Mouse (Mus musculus) lung, postnatal 14 days (tissue): ENCODE measurements around the gene Gm3625.
A peak's percentile ranks its signal among the peaks of the same experiment; 100 is the strongest.

ENCODE experiments used
- DNase-seq: peaks from one replicate; pipeline ENCODE4 v3.0.0; 2021

The Gm3625 gene

DNA sequence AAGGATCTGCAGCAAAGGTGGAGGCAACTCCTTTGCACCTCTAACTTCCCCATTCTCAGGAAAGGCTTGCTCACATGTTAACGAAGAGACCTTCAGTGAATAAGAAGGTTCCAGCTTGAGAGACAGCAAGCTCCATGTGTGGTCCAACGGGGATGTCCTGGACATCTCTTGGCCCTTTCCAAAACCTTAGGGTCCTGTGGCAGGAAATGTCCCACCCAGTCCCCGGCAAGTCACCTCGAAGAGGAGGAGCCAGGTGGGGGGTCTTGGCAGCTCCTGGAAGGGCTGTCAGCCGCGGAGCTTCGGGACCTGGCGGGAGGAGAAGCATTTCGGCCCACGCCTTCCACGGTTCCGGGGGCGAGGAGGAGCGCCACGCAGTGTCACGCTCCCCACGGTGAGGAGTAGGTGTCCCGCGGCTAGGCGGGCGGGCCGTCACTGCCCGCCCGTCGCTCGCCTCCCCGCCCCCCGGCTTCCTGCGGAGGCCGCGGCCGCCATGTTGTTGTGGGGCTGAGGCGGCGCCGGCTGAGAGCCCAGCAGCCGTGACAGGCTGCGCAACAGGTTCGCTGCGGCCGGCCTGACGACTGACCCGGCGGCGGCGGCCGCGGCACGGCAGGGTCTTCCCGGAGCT, at the start of gene Gm3625, which contains the start of gene Itsn2:
Gene Gm3625 (minus strand): TSS at position 387 of the 625 bp plus-strand sequence.
Gene Itsn2 (plus strand): TSS at position 98 of the 625 bp plus-strand sequence.
- peak; percentile 80 for DNase-seq

DNA sequence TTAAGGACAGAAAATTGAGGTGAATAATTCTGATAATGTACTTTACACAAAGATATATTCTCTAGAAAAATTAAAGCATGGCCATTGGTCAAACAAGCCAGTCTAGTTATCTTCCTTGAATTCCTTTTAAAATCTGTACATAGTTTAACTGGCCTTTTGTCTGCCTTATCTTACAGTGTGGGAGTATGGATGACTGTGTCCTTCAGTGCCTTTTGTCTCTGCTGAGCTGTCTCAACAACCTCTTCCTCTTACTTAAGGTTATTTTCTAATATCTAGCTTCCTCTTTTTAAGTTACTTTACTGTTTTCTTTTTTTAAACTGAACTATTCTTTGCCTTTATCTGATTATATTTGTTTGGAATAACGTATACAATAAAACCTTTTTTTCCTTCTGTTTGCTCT, 48.0 kb upstream of the Gm3625 start:
- DNase-seq = no peak

DNA sequence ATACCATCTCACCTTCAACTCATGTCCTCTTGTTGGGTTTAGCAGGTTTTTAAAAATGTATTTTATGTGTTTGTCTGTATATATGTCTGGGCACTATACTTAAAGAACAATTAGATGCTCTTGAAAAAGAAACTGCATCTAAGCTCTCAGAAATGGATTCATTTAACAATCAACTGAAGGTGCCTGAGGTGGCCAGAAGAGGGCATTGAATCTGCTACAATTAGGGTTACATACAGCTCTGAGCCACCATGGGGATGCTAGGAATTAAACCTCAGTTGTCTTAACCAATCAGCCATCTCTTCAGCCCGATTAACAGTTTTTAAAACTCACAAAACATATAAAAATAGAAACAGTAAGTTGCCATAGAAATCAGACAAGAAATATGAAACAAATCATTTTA, 45.7 kb upstream of the Gm3625 start:
- DNase-seq = no peak

DNA sequence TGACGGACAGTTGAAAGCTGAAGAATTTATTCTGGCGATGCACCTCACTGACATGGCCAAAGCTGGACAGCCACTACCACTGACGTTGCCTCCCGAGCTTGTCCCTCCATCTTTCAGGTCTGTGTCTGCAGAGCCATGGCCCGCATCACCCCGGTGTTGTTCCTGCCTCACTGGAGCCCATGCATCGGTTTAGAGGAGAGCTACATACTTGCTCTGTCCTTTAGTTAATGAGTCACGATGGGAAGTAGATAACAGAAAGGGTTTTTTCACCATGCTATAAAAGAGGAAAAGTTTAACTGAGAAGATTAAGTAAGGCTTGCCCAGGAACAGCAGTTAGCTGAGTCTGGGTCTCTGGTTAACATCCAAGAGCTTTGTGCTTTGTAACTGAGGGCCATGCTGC, 40.2 kb upstream of the Gm3625 start:
- no peak for DNase-seq

DNA sequence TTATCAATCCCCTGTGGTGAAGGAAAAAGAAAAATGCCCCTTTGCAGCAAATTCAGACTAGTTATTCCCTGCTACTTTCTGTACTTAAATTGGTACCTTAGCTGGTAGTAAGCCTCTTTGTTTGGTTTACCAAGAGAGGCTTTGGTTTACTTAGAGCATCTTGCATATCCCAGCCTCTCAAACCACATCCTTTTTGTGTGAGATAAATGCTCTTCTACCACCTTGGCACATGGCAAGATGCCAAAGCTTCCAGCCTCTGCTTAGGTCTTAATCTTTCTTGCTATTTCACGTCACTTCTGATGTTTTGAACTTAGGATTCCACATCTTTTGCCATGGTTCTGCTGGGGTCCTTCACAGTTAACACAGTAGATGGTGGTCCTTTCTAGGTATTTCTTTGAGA, 31.5 kb upstream of the Gm3625 start:
- DNase-seq = no peak

DNA sequence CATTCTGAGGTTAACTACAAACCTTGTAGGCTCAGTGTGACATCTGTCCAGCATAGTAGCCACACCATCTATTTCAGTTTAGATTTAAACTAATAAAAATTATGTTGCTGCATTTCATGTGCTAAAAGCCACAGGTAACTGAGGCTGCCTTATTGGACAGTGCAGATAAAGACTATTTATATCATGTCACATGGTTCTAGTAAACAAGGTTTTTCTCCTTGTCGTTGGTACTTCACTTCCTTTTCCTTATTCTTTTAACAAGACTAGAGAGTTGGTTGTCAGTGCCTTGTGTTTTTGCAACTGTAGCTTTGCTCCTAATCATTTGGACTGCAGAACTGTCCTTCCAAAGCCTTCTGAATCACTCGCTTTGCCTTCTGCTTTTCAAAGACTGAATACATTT, 22.0 kb upstream of the Gm3625 start:
- no peak for DNase-seq

DNA sequence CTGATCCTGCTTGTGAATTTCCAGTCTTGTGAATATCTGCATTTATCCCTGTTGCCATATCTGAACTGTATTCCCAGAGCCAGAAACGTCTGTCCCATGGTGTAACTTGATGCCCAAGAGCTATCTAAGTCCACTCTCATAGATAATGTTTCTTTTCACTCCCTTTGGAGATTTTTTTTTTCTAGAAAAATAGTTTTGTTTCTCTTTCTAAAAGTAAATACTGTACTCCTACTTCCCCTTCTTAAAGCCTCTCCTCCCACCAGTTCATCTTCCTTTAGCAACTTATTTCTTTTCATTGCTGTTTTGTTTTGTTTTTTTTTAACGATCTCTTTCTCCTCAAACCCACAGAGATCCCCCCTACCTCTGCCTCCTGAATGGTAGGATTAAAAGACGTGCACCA, 13.9 kb upstream of the Gm3625 start:
- DNase-seq = no peak

DNA sequence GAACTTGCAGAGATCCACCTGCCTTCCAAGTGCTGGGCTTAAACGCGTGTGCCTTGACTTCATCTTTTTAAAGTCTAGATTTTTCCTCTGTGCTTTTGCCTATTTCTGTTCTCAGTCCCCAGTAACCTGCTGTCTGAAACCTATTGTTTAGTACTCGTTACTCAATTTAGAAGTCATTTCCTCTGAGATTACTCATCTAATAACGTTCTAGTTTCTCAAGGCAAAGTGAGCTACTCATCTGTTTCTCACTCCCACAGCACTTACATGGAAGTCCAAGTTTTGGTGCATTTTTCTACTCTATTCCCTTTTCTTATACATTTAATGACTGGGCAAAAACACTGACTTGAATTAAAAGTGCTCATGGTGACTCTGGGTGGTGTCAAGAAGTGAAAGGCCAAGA, 7.0 kb upstream of the Gm3625 start:
- no peak for DNase-seq

DNA sequence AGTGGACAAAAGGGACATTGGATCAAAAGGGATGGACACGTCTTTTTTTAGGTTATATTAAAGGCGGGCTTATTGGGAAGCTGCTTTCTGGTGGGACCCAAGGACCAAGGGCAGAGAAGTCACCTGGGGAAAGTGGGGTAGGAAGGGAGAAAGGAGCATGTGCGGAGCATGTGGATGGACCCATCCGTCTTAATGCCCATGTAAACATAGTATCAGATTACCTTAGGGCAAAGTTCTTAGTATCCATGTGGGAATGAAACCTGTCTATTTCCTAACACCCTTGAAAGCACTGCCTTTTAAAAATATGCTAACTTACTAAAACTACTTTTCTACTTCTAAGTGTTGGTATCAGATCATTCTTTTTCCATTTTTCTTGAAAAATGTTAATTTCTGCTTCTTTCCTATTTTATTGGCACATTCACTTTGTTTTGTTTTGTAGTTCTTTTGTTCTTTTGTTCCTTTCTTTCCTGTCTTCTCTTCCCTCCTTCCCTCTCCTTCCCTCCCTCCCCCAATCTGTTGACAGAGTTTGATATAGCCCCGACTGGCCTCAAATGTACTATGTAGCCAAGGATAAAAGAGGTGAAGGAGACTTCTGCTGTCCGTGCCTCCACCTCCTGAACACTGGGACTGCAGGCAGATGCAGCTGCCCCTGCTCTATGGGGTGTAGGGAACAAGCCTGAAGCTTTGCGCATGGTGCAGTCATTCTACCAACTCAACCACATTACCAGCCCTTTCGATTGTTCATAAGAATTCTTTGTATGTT, 6.1 kb upstream of the Gm3625 start:
- DNase-seq = no peak

DNA sequence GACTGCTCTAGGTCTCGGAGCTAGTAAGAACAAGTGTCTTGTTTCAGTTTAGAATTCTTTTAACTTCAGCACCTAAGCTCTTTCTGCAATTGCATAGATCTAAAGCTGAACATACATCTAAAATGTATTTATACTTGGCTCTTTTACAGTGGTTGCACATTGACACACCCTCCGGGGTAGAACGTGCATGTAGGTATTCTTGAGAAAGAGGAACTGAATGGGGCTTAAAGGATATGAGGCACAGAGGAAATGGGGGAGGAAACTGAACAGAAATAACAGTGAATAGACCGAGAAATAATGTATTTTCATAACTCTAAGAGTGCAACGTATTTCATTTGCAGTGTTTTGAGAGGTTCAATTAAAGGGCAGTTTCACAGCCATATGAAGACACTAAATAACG, 2.3 kb upstream of the Gm3625 start:
- no peak for DNase-seq

DNA sequence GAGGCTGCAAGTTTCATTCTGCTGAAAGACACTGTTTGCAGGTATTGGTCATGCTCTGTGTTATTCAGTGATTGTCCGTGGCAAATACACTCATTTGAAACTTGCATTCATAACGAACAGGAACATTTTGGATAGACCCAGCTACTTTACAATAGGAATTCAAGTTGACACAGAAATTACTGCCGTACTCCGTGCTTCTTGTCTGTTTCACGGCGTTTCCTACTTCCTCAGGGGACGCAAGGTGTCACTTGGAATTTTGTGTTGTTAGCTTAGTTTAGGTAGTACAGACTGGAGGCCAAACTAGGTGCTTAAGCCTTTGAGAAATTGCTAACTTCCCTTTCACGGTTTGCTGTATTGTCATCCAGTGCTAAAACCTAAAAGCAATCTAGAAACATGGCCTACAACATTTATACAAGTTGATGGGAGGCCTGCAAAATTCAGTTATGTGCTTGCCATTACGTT, 1.2 kb upstream of the Gm3625 start:
- no peak for DNase-seq

DNA sequence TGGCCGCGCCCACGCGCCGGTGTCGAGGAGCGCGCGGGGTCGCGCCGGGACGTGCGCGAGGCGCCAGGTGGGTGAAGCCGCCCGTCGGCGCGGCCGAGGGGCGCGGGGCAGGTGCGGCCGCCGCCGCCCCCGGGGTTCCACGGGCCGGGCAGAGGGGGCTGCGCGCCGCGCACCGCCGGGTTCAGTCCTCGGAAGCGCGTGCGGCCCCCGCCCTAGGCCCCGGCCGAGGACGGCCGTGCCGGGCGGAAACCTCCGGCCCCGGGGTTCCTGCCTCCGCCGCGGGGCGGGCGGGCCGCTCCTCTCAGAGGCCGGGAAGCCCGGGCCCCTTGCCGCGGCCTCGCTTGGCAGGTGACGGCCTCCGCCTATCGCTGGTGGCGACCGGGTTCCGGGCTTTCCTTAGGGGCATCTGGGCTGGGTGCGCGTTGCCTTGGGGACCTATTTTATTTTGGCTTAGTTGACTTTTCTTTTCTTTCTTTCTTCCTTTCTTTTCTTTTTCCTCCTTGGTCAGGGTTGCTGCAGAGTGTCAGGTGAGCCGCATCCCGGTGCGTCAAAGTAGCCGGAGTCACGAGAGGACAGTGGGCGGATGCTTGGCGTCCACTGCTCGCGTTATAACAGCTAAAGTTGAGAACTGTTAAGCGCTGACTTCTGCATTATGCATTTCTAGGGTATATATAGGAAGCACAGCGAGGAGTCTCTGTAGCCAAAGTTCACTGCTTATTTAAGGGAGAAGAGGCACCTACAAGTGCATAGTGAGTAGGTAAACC, 621 bp upstream of the Gm3625 start:
- DNase-seq = peak; percentile 57

DNA sequence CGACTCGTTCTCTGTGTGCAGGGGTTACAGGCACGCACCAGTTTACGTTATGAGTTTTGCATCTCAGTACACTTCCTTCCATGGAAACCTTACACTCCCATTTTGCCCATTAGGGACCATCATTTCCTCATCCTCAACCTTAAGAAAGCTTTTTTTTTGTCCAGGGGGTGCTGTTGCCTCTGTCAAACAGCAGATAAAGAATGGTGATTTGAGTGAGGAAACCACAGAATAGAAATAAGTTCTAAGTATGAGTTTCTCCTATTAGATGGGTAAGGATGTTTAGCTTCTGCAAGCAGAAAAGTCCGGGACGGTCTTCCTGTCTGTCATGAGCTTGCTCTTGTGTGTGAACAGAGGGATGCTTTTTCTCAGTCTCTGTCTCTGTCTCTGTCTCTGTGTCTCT, 702 bp downstream of the Gm3625 start:
- DNase-seq = no peak

DNA sequence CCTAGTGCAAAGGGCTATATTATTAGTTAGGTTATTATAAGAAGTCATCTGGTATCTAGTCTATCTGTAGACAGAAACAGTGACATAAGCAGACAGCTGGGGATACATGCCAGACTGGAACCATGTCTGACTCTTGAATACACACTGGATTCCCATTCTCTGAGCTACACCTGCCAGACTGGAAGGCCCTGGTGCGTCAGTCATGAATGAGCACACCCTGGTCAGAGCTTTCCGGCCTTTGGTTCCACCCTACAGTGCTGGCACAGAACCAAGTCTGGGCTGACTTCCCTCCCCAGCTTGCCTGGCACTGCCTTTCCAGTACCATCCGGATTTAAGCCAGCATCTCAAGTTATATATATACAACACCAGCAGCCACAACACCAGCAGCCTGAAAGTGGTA, 4.1 kb downstream of the Gm3625 start:
- peak; percentile 67 for DNase-seq

DNA sequence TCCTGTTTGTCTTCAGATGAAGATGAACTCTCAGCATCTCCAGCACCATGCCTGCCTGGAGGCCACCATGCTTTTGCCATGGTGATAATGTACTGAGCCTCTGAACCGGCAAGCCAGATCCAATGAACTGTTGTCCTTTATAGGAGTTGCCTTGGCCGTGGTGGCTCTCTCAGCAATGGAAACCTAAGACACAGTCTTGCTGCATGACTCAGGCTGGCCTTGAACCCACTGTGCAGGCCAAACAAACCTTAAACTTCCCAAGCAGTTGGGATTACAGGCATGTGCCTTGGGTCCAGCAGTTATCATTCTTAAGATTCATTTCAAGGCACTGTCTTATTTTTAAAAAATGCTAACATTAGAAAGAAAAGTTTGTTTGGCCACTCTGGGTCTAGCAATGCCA, 4.9 kb downstream of the Gm3625 start:
- DNase-seq = no peak

DNA sequence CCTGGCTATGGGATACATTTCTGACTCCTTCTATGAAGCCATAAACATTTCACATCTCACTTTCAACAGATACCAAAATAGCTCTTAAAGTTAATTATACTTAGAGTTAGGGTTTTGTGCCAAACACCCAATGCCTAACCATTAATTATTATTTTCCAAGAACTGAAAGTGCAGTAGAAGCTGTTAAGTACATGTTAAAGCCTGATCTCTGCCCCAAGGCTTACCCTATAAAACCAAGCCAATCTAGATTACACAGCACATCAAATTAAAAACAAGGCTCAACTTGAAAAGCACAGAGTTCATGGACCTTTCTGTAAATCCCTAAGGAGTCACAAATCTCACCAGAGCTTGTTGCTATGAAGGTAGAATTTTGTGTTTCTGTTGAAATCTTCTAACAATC, 10.4 kb downstream of the Gm3625 start:
- no peak for DNase-seq

DNA sequence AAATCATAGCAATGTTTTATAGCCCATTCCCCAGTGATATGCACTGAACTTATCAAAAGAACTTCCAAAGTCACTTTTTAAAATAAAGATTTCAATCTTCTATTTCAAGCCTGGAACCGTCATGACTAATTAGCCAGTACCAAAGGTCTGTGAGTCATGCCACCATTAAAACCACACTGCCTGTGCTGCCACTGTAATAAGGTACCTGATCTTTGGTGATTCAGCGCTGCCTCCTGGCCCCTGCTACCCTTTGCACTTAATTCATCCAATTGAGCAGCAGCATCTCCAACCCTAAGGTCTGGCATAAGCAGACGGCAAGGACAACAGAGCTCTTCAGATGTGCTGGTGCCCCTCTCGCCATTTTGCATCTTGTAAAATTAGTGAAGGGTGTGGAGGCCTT, 18.7 kb downstream of the Gm3625 start:
- no peak for DNase-seq

DNA sequence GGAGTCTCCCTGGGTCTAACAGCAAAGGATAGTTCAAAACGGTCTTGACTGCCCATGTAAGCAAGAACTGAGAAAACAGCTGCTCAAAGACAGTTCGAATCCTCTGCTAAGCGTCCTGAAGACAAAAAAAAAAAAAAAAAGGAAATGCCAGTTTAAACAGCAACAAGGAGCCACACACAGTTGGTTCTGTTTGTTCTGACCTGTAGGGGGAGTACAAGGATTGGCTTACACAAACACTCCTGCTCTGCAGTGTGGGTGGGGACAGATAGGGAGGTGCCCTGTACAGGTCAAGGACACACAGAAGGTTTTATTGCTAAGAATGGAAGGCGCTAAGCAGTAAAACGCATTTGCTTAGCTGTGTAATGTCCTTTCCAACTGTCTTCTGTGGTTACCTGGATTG, 20.9 kb downstream of the Gm3625 start:
- peak; percentile 54 for DNase-seq

DNA sequence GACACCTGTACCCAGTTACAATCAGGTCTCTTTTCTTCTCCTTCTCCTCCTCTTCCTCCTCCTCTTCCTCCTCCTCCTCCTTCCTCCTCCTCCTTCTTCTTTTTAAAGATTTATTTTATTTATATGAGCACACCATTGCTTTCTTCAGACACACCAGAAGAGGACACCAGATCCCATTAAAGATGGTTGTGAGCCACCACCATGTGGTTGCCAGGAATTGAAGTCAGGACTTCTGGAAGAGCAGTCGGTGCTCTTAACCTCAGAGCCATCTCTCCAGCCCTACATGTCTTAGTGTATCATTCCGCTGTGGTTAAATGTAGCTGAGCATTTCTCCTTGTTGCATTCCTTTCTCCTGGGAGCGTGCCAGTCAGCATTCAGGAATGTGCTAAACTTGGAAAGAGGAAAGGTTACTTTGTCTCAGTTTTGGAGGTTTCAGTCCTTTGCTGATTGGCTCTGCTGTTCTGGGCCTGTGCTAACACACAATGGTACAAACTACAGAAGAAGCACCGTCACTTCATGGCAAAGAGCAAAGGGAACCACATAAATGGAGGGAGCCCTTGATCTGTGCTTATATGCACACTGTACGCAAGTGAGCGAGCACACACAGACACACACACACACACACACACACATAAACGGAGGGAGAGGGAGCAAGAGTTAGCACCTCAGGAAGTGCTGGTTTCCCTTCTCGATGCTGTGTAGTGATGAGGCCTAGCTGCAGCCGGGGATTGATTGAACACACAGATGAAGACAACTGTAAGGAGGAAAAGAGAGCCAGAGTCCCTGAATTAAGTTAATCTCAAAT, 34.0 kb downstream of the Gm3625 start:
- peak; percentile 49 for DNase-seq

DNA sequence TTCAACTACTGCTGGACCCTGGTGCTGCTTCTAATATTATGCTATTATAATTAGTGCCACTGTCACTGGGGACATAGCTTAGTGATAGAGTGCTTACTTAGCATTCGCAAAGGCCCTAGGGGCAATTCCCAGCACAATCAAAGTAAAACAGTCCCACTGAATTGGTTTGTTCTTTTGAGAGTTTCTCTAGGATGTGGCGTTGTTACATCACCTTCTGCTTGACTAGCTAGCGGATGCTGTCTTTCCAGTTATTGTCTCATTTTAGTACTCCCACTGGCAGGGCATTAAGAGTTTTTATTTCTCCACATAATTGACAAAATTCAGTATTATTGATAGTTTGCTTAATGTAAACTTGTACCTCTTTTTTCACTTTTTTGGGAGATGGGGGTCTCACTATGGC, 34.7 kb downstream of the Gm3625 start:
- DNase-seq = no peak

DNA sequence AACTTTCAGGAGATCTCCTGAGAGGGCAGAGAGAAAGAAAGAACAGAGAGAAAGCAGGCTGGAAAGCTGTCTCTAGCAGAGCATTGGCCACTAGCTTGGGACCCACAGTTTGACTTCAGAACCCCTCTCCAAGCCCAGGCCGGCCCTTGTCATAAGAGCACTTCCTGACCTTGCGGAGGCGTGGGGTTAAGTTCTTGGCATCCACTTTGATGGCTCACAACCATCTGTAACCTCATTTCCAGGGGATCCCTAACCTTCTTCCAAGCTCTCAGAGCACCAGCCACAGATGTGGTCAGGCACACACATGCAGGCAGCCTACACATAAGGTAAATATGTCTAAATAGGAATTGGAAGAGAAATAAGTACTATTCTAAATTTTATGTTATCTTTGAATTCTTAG, 35.3 kb downstream of the Gm3625 start:
- no peak for DNase-seq

DNA sequence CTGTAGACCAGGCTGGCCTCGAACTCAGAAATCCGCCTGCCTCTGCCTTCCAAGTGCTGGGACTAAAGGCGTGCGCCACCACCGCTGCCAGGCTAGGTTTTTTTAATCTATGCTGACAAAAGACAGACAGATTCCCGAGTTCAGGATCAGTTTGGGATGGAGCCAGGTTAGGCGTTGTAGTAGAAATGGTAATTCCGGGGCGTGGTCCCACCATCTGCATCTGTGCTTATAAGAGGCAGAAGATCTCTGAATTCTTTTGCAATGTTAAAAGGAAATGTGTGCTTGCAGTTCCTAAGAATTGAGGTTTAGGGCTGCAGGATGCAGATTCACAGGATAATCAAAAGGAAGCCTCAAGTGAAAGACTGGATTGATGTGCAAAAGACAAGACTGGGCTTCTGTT, 35.8 kb downstream of the Gm3625 start:
- DNase-seq = no peak

DNA sequence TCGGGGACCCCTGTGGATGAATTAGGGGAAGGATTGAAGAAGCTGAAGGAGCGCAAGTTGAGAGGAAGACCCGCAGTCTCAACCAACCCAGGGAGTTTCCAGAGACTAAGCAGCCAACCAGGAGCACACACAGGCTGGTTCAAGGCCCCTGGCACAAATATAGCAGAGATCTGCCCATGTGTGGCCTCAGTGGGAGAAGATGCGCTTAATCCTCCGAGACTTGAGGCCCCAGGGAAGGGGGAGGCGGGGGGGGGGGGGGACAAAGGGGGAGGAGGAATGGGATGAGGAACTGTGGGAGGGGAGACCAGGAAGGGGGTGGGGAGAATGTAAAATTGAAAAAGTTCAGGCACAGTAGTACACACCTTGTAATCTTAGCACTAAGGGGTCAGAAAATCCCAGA, 37.3 kb downstream of the Gm3625 start:
- DNase-seq = no peak
